Mouse (Mus musculus) cerebellum, adult 2 months (tissue): Measurements from ENCODE around the gene Ttc19.

ENCODE experiments used
- CTCF ChIP-seq: fragments of 200-500 bp; IDR thresholded peaks from 2 replicates; pipeline ENCODE4 v1.5.1; 2011; ENCODE audit warnings: low read depth, mild to moderate bottlenecking, control low read depth, low read length, moderate library complexity, borderline replicate concordance; ENCODE audit not compliant: insufficient read depth
- POLR2A ChIP-seq: fragments of 200-500 bp; IDR thresholded peaks from 2 replicates; pipeline ENCODE4 v1.6.1; 2011; ENCODE audit warnings: low read length, control low read depth, borderline replicate concordance; ENCODE audit not compliant: insufficient read depth

DNA sequence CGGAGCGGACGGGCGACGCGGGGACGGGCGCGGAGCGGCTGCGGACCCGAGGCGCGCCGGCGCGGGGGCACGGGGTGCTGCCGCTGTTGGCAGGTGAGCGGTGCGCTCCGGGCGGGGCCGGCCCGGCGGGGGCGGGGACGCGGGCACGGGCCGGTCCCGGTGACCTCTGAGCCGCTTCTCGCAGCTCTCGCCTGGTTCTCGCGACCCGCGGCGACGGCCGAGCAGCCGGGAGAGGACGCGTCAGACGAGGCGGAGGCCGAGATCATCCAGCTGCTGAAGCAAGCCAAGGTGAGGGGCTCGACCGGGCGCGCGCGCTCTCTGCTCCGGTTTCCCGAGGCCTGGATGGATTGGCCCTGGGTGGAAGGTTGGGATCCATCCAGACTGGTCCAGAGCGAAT, 326 bp downstream of the Ttc19 start:
- TF ChIP-seq CTCF: no peak
- TF ChIP-seq POLR2A: no peak
